Mouse (Mus musculus): ENCODE results near the gene Magix. TPM values are rescaled to one million over a fixed set of nuclear protein-coding genes. Genes with fewer than 3 reads are reported as not detected.

Magix gene
- polyA plus RNA-seq, 1 experiment = not detected

DNA sequence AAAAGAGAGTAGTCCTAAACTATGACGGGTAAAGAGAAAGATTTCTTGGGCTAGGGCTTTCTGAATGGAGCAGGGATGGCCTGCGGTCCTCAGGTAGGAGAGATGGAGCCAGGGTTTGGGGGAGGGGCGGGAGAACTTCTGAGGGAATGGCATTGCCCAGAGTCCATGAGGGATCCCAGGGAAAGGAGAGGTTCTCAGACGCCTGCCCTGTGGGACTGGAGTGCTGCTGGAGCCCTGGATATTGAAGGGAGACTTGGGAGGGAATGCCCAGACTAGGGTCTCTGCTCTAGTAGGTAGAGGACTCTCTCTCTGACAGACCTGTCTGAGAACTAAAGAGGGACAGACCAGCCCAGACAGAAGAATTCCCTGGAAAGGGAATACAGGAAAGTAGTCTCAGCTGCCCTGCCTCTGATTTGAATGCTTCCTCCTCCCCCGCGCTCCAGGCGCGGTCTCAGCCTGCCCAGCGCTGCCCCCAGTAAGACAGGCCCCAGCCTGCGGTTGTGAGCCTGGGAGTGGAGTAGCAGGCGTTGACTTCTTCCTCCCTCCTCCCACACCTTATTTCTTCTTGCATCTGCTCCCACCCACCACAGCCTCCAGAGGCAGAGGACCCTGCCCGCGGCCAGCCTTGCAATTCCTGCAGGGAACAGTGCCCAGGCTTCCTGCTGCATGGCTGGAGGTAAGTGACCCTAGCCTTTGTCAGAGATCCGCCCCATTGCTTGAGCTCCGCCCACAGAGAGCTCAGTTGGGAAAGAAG lies 22.8 kb downstream of the Magix start:
- no peak for TF ChIP-seq GATA1 (IDR thresholded peaks at IDR 0.05; ENCODE audit: low read length)

DNA sequence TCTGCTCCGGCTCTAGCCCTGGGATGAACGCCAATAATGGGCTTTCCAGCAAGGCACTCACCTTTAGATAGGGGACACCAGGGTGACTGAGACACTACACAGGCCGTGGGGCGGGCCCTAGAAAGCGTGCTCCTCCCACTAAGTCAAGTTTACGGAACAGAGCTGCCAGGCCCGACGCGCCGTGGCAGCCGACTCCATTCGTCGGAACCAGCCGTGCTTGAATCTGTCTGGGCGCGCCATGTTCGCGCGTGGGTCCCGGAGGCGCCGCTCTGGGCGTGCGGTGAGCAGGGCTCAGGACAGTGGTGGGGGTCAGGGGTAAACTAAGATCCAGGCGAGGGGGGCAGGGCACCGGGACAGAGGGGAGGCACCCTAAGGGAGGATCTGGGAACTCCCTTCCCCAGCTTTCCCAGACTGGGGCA lies 23.8 kb downstream of the Magix start, which contains the start of gene Prickle3:
Gene Prickle3 (plus strand): TSS at position 40 of the 419 bp plus-strand sequence.
- no peak for TF ChIP-seq GATA1 (IDR thresholded peaks at IDR 0.05; ENCODE audit: low read length)

DNA sequence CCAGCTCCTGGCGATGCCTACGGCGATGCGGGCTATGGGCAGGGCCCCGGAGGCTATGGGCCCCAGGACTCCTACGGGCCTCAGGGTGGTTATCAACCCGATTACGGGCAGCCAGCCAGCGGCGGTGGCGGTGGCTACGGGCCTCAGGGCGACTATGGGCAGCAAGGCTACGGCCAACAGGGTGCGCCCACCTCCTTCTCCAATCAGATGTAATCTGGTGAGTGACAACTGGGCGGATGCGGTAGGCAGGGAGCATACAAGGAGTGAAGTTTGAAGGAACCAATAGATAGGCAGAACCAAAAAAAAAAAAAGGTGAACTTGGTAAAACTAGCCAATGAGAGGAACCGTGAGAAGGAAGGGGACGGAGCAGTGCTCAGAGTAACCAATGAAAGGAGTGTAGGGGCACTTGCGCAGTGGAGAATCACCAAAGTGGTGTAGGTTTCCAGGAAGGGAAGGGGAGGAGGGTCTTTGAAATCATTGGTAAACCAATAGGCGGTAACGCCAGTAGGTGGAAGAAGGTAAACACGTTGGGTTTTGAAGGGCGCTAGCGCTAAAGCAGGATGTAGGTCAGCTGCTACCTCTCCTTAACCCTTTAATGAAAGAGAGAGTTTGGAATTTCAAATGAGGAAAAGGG lies 32.3 kb downstream of the Magix start:
- no peak for TF ChIP-seq GATA1 (IDR thresholded peaks at IDR 0.05; ENCODE audit: low read length)

DNA sequence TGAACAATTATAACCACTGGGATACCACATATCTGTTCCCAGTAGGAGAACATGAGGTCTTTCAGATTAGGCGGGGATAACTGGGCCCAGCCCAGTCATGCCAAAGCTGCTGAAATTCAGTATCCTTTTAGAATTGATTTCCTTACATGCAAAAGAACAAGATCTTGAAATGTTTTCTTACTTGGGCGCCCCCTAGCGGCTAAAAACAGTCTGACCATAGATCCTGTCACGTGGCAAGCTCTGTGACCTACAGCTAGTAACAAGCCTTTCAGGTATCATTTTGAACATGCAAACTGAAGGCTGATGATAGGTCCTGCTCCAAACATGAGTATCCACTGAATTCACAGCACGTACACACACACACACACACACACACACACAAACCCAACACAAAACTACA lies 35.7 kb downstream of the Magix start:
- TF ChIP-seq GATA1 (IDR thresholded peaks at IDR 0.05; ENCODE audit: low read length) = no peak

DNA sequence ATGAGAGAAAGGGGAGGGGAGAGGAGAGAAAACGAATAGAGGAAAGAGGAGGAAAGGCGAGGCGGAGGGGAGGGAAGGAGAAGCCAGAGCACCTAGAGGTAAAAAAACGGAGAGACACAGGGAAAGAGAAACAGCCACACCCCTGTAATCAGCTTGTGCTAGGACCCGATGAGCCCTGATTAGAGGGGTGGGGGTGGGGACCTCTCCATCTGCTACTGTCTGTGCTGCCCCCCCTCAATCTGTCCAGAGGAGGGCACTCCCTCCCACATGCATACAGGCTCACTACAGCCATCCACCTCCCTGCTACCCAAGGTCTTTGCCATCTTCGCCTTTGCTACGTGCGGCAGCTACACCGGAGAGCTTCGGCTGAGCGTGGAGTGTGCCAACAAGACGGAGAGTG lies 40.3 kb downstream of the Magix start:
- TF ChIP-seq GATA1 (IDR thresholded peaks at IDR 0.05; ENCODE audit: low read length) = no peak

DNA sequence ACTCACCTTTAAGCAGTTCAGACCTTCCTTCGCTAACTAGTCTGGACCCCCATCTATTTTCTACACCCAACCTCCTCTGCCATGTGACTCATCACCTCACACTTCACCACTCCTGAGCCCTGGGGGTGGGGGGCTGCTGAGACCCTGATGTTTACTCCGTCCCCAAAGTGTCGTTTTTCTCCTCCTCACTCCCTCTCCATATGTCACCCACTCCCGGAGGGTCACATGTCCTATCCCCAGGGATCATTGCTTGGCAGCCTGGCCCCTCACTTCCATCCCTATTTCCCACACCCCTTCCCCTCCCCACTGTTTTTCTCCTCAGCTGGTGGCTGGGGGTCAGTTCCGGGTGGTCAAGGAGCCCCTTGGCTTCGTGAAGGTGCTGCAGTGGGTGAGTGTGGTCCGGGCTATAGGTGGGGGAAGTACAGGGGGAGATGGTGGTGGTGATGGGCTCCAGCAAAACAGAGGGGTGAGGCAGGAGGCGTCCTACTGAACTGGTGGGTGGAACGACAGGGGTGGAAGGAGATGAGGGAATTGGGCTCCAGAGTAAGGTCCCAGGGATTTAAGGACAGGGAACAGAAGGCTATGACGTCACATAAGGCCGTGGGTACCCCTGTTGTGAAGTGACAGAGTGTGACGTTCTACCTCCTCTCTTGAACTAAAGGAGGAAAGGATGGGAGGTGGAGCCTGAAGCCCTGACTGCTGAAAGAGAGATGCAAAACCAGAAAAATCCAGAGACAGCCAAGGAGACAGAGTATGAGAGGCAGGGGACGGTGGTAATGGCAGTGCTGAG lies 41.3 kb downstream of the Magix start:
- no peak for TF ChIP-seq GATA1 (IDR thresholded peaks at IDR 0.05; ENCODE audit: low read length)

DNA sequence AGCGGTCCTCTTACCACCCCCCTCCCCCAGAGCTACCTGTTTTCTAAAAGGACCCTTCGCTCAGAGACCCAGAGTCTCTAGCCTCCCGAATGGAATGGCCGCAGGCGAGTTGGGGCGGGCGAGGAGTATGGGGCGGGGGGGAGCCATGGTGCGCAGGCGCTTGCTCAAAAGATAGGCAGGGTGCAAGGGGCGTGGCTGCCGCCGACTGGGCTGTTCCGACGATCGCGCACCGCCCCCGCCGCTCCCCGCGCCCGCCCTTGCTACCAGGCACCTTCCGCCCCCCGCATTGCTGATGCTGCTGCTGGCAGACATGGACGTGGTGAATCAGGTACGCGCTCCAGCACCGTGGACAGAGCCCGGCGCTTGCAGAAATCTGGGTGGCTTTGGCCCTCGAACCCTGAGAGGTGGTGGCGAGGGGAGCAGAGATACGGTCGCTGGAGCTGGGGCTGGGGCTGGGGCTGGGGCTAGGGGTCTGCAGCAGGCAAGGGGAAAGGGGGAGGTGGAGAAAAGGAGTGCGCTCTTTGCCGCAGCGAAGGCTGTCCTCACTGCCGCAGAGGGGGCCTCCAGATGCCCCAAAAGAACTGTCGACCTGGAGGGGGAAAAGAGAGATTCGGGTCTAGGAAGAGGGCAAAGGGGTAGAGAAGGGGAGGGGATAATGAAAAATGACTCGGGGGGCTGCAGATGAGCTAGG lies 42.5 kb downstream of the Magix start, which contains the start of gene Syp:
Gene Syp (plus strand): TSS at position 71 of the 691 bp plus-strand sequence.
- TF ChIP-seq GATA1 (IDR thresholded peaks at IDR 0.05; ENCODE audit: low read length) = no peak

DNA sequence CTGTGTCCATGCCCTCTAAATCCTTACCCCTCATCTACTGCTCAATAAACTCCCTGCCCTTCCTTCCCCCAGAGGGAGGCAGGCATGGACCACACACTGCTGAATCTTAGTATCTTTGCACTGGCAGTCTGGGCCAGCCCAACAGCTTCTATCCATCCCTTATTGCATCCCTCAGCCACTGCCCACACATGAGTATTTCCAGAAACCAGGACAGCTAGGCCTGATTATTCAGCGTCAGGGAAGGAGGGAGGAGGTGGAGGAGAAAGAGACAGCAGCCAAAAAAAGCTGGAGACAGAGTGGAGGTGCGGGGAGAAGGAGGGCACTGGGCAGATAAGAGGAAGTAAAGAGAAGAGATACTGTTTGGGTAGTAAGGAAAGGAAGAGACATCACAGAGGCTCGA lies 46.0 kb downstream of the Magix start:
- TF ChIP-seq GATA1 (IDR thresholded peaks at IDR 0.05; ENCODE audit: low read length) = no peak

DNA sequence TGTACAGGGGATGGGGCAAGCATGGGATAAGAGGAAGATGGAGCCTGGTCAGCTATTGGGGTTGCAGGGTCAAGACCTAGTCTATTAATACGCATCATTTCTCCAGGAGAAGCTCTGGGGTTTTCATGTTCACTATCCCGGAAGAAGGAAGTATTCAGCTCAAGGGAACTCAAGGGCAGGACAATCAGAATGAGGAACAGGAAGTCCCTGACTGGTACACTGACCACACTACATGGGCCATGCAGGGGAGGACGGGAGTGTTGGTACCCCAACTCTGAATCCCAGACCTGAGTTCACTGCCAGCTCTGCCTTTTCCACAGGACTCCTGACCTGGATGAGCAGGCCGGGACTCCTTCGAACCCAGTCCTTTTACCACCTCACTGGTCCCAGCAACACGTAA lies 48.5 kb downstream of the Magix start:
- TF ChIP-seq GATA1 (IDR thresholded peaks at IDR 0.05; ENCODE audit: low read length) = no peak

Other genes starting within 250 kb of the Magix start
- 0.21 and 0.60 TPM in 2 replicates for gene Foxp3, start 107.6 kb downstream of the Magix start, polyA plus RNA-seq (2012)
- 1.9 and 2.3 TPM in 2 replicates for gene Ppp1r3f, start 107.0 kb downstream of the Magix start, polyA plus RNA-seq (2012)
- 31.8 and 33.6 TPM in 2 replicates for gene Ccdc22, start 75.7 kb downstream of the Magix start, polyA plus RNA-seq (2012)
- gene Cacna1f, start 74.2 kb downstream of the Magix start, polyA plus RNA-seq (2012) = 0.02 and 0.10 TPM in 2 replicates
- 0.18 and 0.27 TPM in 2 replicates for gene Syp, start 42.8 kb downstream of the Magix start, polyA plus RNA-seq (2012)
- not detected in 2 replicates for gene Prickle3, start 24.0 kb downstream of the Magix start, polyA plus RNA-seq (2012)
- 8.9 and 13.9 TPM in 2 replicates for gene Plp2, start 9.9 kb downstream of the Magix start, polyA plus RNA-seq (2012)
- gene Gpkow, start 15.9 kb upstream of the Magix start, polyA plus RNA-seq (2012) = 6.1 and 9.3 TPM in 2 replicates
- 14.2 and 17.0 TPM in 2 replicates for gene Wdr45, start 33.1 kb upstream of the Magix start, polyA plus RNA-seq (2012)
- 1.5 and 4.7 TPM in 2 replicates for gene Gm45208, start 41.0 kb upstream of the Magix start, polyA plus RNA-seq (2012)
- gene Praf2, start 47.2 kb upstream of the Magix start, polyA plus RNA-seq (2012) = 9.2 and 10.4 TPM in 2 replicates
- 9.6 and 11.4 TPM in 2 replicates for gene Ccdc120, start 69.7 kb upstream of the Magix start, polyA plus RNA-seq (2012)
- 36.2 and 43.7 TPM in 2 replicates for gene Tfe3, start 81.3 kb upstream of the Magix start, polyA plus RNA-seq (2012)
- gene Gripap1, start 108.5 kb upstream of the Magix start, polyA plus RNA-seq (2012) = 23.3 and 28.3 TPM in 2 replicates
- gene Kcnd1, start 141.0 kb upstream of the Magix start, polyA plus RNA-seq (2012) = 0.22 and 0.31 TPM in 2 replicates
- gene Otud5, start 160.1 kb upstream of the Magix start, polyA plus RNA-seq (2012) = 71.5 and 82.8 TPM in 2 replicates
- 14.2 and 14.5 TPM in 2 replicates for gene Pim2, start 197.0 kb upstream of the Magix start, polyA plus RNA-seq (2012)
- gene Slc35a2, start 202.8 kb upstream of the Magix start, polyA plus RNA-seq (2012) = 60.7 and 69.5 TPM in 2 replicates
- 179 and 197 TPM in 2 replicates for gene Pqbp1, start 218.0 kb upstream of the Magix start, polyA plus RNA-seq (2012)
- gene Timm17b, start 218.1 kb upstream of the Magix start, polyA plus RNA-seq (2012) = 129 and 177 TPM in 2 replicates
- gene Gm10491, start 226.6 kb upstream of the Magix start, polyA plus RNA-seq (2012) = not detected in 2 replicates
- not detected in 2 replicates for gene Gm10490, start 228.3 kb upstream of the Magix start, polyA plus RNA-seq (2012)
- not detected in 2 replicates for gene Pcsk1n, start 238.6 kb upstream of the Magix start, polyA plus RNA-seq (2012)
- not detected in 2 replicates for gene Eras, start 247.4 kb upstream of the Magix start, polyA plus RNA-seq (2012)

Measured in G1E-ER4 (cell line).